ENCODE assay signal across 8 mouse cellular contexts in the genomic region with DNA sequence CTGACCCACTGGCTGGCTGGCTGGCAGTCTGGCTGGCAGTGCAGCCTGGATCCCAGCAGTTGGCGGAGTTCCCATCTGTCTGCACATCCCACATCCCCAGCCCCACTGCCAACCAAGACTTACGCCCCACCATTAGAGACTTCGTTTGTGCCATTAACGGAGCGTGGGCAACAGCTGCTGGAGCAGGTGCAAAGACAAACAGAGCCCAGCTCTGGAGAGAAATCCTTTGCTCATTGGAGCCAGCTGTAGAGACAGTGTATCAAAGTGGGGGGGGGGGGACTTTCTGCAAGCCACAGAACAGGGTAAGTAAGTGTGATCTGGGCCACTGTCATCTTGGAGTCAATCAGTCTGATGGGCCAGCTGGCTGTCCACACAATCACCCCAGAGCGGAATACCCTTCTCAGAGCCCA. TPM values are rescaled to one million over a fixed set of nuclear protein-coding genes. Genes with fewer than 3 reads are reported as not detected.
A peak's percentile ranks its signal among the peaks of the same experiment; 100 is the strongest.
DNase-seq lines count a peak whose midpoint lies in the region; ATAC-seq lines count a peak whose summit lies in the region.

No protein-coding gene starts in this region.

- intact Hi-C loops in left cerebral cortex, postnatal 4 days (cut with DNase I), result no loop called here

- no peak overlapping the region for H3K27ac ChIP-seq in midbrain, embryonic 11.5 days (ENCODE audit: low read depth, low read length)
- H3K27ac ChIP-seq in midbrain, embryonic 10.5 days (replicated peaks), result no peak overlapping the region

- peak; percentile 8 for DNase-seq in midbrain, embryonic 11.5 days (ENCODE audit: low spot score, missing footprints)
- DNase-seq in midbrain, embryonic 10.5 days (ENCODE audit: low spot score), result no peak
- DNase-seq in gastrocnemius, postnatal 25 days, result peak; percentile 41
- peak; percentile 95 for DNase-seq in left cerebral cortex, postnatal 4 days
- peak; percentile 45 to 50 for DNase-seq in right cerebral cortex, postnatal 36 days (ENCODE audit: low spot score in 2 of 2)
- DNase-seq in heart, adult 9 months (ENCODE audit: low spot score in 2 of 2), result no peak
- no peak for DNase-seq in urinary bladder, postnatal 10 days (ENCODE audit: low spot score)
- no peak for DNase-seq in thymus, postnatal 14 days

- ATAC-seq in midbrain, embryonic 11.5 days (ENCODE audit: low FRiP score), result no peak

- no peaks in the 10 kb centered on the region for H3K36me3 ChIP-seq in midbrain, embryonic 11.5 days (ENCODE audit: control insufficient read depth, insufficient read depth, low read length)
- H3K36me3 ChIP-seq in midbrain, embryonic 10.5 days, result no peaks in the 10 kb centered on the region

- no peak overlapping the region for H3K4me3 ChIP-seq in midbrain, embryonic 11.5 days (ENCODE audit: low read depth, low read length)
- H3K4me3 ChIP-seq in midbrain, embryonic 10.5 days, result no peak overlapping the region

- no peak overlapping the region for H3K4me2 ChIP-seq in midbrain, embryonic 11.5 days

- no peaks in the 10 kb centered on the region; the same call in 1 of the 2 replicates for H3K9me3 ChIP-seq in midbrain, embryonic 11.5 days (ENCODE audit: control insufficient read depth, low read length)
- no peaks in the 10 kb centered on the region for H3K9me3 ChIP-seq in midbrain, embryonic 10.5 days (replicated peaks)

- no peak overlapping the region for H3K9ac ChIP-seq in midbrain, embryonic 11.5 days (ENCODE audit: low read length)

- no peaks in the 10 kb centered on the region; the same call in 1 of the 2 replicates for H3K4me1 ChIP-seq in midbrain, embryonic 11.5 days (ENCODE audit: control insufficient read depth, insufficient read depth, low read length)
- peaks cover 22% of the 10 kb centered on the region for H3K4me1 ChIP-seq in midbrain, embryonic 10.5 days

- H3K27me3 ChIP-seq in midbrain, embryonic 11.5 days (ENCODE audit: control insufficient read depth, insufficient read depth, low read length), result no peaks in the 10 kb centered on the region
- peaks cover 24% of the 10 kb centered on the region for H3K27me3 ChIP-seq in midbrain, embryonic 10.5 days (ENCODE audit: low read depth, poor library complexity, severe bottlenecking)

- 88% methylated on average over 6 of the region's 6 CpGs for WGBS in midbrain, embryonic 11.5 days
- 90% methylated on average over 6 of the region's 6 CpGs for WGBS in midbrain, embryonic 10.5 days

RNA-seq across cellular contexts. Expression of a gene that starts 52.3 kb away (rescaled TPM):
- 980 and 1,048 TPM in 2 replicates for polyA plus RNA-seq in midbrain, embryonic 11.5 days (2014; fragmentation: Nextera tagmentation; extraction: Ambion mirVana)
- 965 and 1,195 TPM in 2 replicates for polyA plus RNA-seq in midbrain, embryonic 10.5 days (2016; fragmentation: Nextera tagmentation; extraction: Ambion mirVana)
- 1,000 to 10,000 TPM; 1,165 to 1,257 TPM for total RNA-seq in gastrocnemius, postnatal 25 days (2021)
- total RNA-seq in left cerebral cortex, postnatal 4 days (2021), result 1,000 to 10,000 TPM; 2,004 to 2,011 TPM

Comparison
In these comparisons a context has a peak if more than half of its experiments do, and no peak if none do; other contexts are left out.
1. DNase-seq: peak in midbrain, embryonic 11.5 days (single experiment), gastrocnemius, postnatal 25 days (single experiment), left cerebral cortex, postnatal 4 days (single experiment) and right cerebral cortex, postnatal 36 days (2 of 2); none in midbrain, embryonic 10.5 days (single experiment), heart, adult 9 months (0 of 2), urinary bladder, postnatal 10 days (single experiment) and thymus, postnatal 14 days (single experiment).